Mouse (Mus musculus) midbrain, embryonic 16.5 days (tissue): Measurements from ENCODE around the gene Gm7029. TPM values are rescaled to one million over a fixed set of nuclear protein-coding genes. Genes with fewer than 3 reads are reported as not detected.
"Not testable (repeated sequence)": the region's sequence is repeated elsewhere in the genome, so short reads cannot be mapped to it uniquely, and the experiment has no call there.

Experiments used
- ATAC-seq: fragments of 200-750 bp; cut with Nextera tagmentation; 2 replicates; pipeline ENCODE4 v1.8.0; 2017; ENCODE audit warnings: moderate TSS enrichment
- H3K27ac ChIP-seq: fragments of 300-500 bp; sonication (generic); 2 replicates; pipeline ENCODE4 v1.5.1; 2014; ENCODE audit warnings: mild to moderate bottlenecking, low read length, mixed read lengths
- H3K27me3 ChIP-seq: fragments of 300-500 bp; sonication (generic); 2 replicates; pipeline ENCODE4 v1.6.1; 2014; ENCODE audit warnings: low read depth, low read length, mixed read lengths; ENCODE audit not compliant: control insufficient read depth, insufficient read depth
- H3K36me3 ChIP-seq: fragments of 300-500 bp; sonication (generic); 2 replicates; pipeline ENCODE4 v1.6.1; 2014; ENCODE audit warnings: mild to moderate bottlenecking, low read length, moderate library complexity, mixed read lengths; ENCODE audit not compliant: control insufficient read depth, insufficient read depth
- H3K4me1 ChIP-seq: fragments of 300-500 bp; sonication (generic); 2 replicates; pipeline ENCODE4 v1.6.1; 2014; ENCODE audit warnings: mild to moderate bottlenecking, low read length, mixed read lengths; ENCODE audit not compliant: control insufficient read depth, insufficient read depth
- H3K4me2 ChIP-seq: fragments of 300-500 bp; sonication (generic); 2 replicates; pipeline ENCODE4 v1.6.1; 2014; ENCODE audit warnings: mild to moderate bottlenecking, low read length, mixed read lengths
- H3K4me3 ChIP-seq: fragments of 300-500 bp; sonication (generic); 2 replicates; pipeline ENCODE4 v1.5.1; 2014; ENCODE audit warnings: low read depth, mild to moderate bottlenecking, low read length, moderate library complexity, mixed read lengths
- H3K9ac ChIP-seq: fragments of 300-500 bp; sonication (generic); 2 replicates; pipeline ENCODE4 v1.6.1; 2014; ENCODE audit warnings: low read depth, low read length, mixed read lengths
- H3K9me3 ChIP-seq: fragments of 300-500 bp; sonication (generic); replicated peaks from 2 replicates; pipeline ENCODE4 v1.6.1; 2014; ENCODE audit warnings: mild to moderate bottlenecking, low read length, mixed read lengths; ENCODE audit not compliant: control insufficient read depth, poor library complexity, severe bottlenecking
- WGBS: fragments of 180-500 bp; shearing (Covaris S2); extraction: QIAGEN DNeasy Blood & Tissue Kit; methylation state at CpG from one replicate; pipeline ENCODE4 v1.1.7; 2014; 5-methylcytosine and 5-hydroxymethylcytosine counted together
- polyA plus RNA-seq: library from polyadenylated mRNA; unstranded; fragments of >200 nt; fragmentation: Nextera tagmentation; extraction: Ambion mirVana; gene quantifications from 2 replicates; pipeline ENCODE4 v1.2.1, GENCODE M21; 2015

Gm7029 gene
- not detected in 2 replicates for polyA plus RNA-seq

GRCm38 (mm10) chr17:33873537-33873936 lies at the start of gene Gm7029:
Gene Gm7029 (plus strand): TSS chr17:33873837.
- not testable (repeated sequence) for H3K9ac ChIP-seq, ATAC-seq
- no CpG with 5 or more reads among the region's 12 CpGs for WGBS

GRCm38 (mm10) chr17:33824084-33824996 lies 49.3 kb upstream of the Gm7029 start, which contains the start of the genes Rps28 and Ndufa7:
Gene Rps28 (minus strand): TSS chr17:33824562.
Gene Ndufa7 (plus strand): TSS chr17:33824572.
- peaks cover 30% of the 10 kb centered on the region for H3K4me1 ChIP-seq
- H3K4me3 ChIP-seq = peak within 1 kb of the TSS; percentile 80
- peak; percentile 93 for ATAC-seq
- peak within 1 kb of the TSS; percentile 83 for H3K9ac ChIP-seq
- H3K27me3 ChIP-seq = no peaks in the 10 kb centered on the region
- peaks cover 13% of the 10 kb centered on the region; the same call in 1 of the 2 replicates for H3K36me3 ChIP-seq
- WGBS = under 1% methylated on average over 51 of the region's 51 CpGs
- peak within 1 kb of the TSS; percentile 89 for H3K4me2 ChIP-seq
- no peaks in the 10 kb centered on the region for H3K9me3 ChIP-seq
- peak within 1 kb of the TSS; percentile 90 for H3K27ac ChIP-seq

More at GRCm38 (mm10) chr17:33873537-33873936, at the start of gene Gm7029:
- not testable (repeated sequence) for H3K4me1 ChIP-seq, H3K36me3 ChIP-seq, H3K4me3 ChIP-seq, H3K27ac ChIP-seq, H3K27me3 ChIP-seq, H3K9me3 ChIP-seq, H3K4me2 ChIP-seq

GRCm38 (mm10) chr17:33824997-33825330 lies 48.7 kb upstream of the Gm7029 start:
- peak overlapping the region; percentile 80 for H3K4me3 ChIP-seq
- H3K4me1 ChIP-seq = peaks cover 30% of the 10 kb centered on the region
- not testable (repeated sequence) for ATAC-seq, H3K9me3 ChIP-seq, H3K27me3 ChIP-seq
- H3K4me2 ChIP-seq = peak overlapping the region; percentile 89
- peak overlapping the region; percentile 83 for H3K9ac ChIP-seq
- peaks cover 18% of the 10 kb centered on the region; the same call in 1 of the 2 replicates for H3K36me3 ChIP-seq
- 8% methylated on average over 6 of the region's 6 CpGs for WGBS
- peak overlapping the region; percentile 90 for H3K27ac ChIP-seq

- Histone ChIP-seq H3K4me3 (peak overlapping the region; percentile 80; the same call in 1 of the 2 replicates), H3K4me2 (peak overlapping the region; percentile 89), H3K9me3 (no peaks in the 10 kb centered on the region), H3K27ac (no peak overlapping the region), H3K36me3 (peaks cover 21% of the 10 kb centered on the region; the same call in 1 of the 2 replicates), H3K4me1 (peaks cover 30% of the 10 kb centered on the region), H3K9ac (no peak overlapping the region), H3K27me3 (no peaks in the 10 kb centered on the region)
- no peak for ATAC-seq
- WGBS = 88% methylated on average over 8 of the region's 8 CpGs
These were observed 48.2 kb upstream of the Gm7029 start for GRCm38 (mm10) chr17:33825462-33825861.

- Histone ChIP-seq H3K9ac (no peak overlapping the region), H3K9me3 (no peaks in the 10 kb centered on the region), H3K36me3 (peaks cover 18% of the 10 kb centered on the region), H3K27me3 (no peaks in the 10 kb centered on the region), H3K27ac (no peak overlapping the region), H3K4me3 (no peak overlapping the region), H3K4me2 (no peak overlapping the region), H3K4me1 (peaks cover 27% of the 10 kb centered on the region)
- ATAC-seq = no peak
- under 1% methylated on average over 3 of the region's 3 CpGs for WGBS
These were observed 46.8 kb upstream of the Gm7029 start for GRCm38 (mm10) chr17:33826850-33827249.

- peaks cover 11% of the 10 kb centered on the region for H3K4me1 ChIP-seq
- no peak overlapping the region for H3K4me3 ChIP-seq
- no peak overlapping the region for H3K9ac ChIP-seq
- WGBS = 45% methylated on average over 2 of the region's 2 CpGs
- no peak for ATAC-seq
- H3K4me2 ChIP-seq = no peak overlapping the region
- H3K36me3 ChIP-seq = peaks cover 20% of the 10 kb centered on the region
- H3K27me3 ChIP-seq = no peaks in the 10 kb centered on the region
- H3K27ac ChIP-seq = no peak overlapping the region
- H3K9me3 ChIP-seq = no peaks in the 10 kb centered on the region
These were observed 44.7 kb upstream of the Gm7029 start for GRCm38 (mm10) chr17:33828892-33829291.

GRCm38 (mm10) chr17:33829561-33829960 lies 44.1 kb upstream of the Gm7029 start:
- Histone ChIP-seq H3K9ac (no peak overlapping the region), H3K4me2 (no peak overlapping the region), H3K27me3 (no peaks in the 10 kb centered on the region), H3K4me3 (no peak overlapping the region), H3K36me3 (peaks cover 20% of the 10 kb centered on the region), H3K27ac (no peak overlapping the region), H3K4me1 (peaks cover 11% of the 10 kb centered on the region), H3K9me3 (no peaks in the 10 kb centered on the region)
- ATAC-seq = no peak
- 94% methylated on average over 10 of the region's 10 CpGs for WGBS

GRCm38 (mm10) chr17:33842966-33843795 lies 30.5 kb upstream of the Gm7029 start, which contains the start of gene Cd320:
Gene Cd320 (plus strand): TSS chr17:33843091.
- peak within 1 kb of the TSS; percentile 62 for H3K4me3 ChIP-seq
- WGBS = 0% methylated on average over 45 of the region's 45 CpGs

More at GRCm38 (mm10) chr17:33842966-33843795, 30.5 kb upstream of the Gm7029 start, which contains the start of gene Cd320:
- Histone ChIP-seq H3K36me3 (peaks cover 5% of the 10 kb centered on the region), H3K9ac (peak within 1 kb of the TSS; percentile 67), H3K4me2 (peak within 1 kb of the TSS; percentile 69), H3K27ac (peak within 1 kb of the TSS; percentile 77), H3K9me3 (no peaks in the 10 kb centered on the region), H3K4me1 (peaks cover 17% of the 10 kb centered on the region), H3K27me3 (no peaks in the 10 kb centered on the region)
- peak; percentile 96 for ATAC-seq
